Mouse (Mus musculus) forebrain, postnatal 0 days (tissue): ENCODE measurements around the gene Ak2. TPM values are rescaled to one million over a fixed set of nuclear protein-coding genes. Genes with fewer than 3 reads are reported as not detected.

Experiments
- ATAC-seq: fragments of 200-750 bp; cut with Nextera tagmentation; 2 replicates; pipeline ENCODE4 v1.8.0; 2017; ENCODE audit warnings: mild to moderate bottlenecking, moderate library complexity
- DNase-seq: peaks from one replicate; pipeline ENCODE4 v3.0.0-alpha.2; 2015
- H3K27ac ChIP-seq: fragments of 300-500 bp; sonication (generic); 2 replicates; pipeline ENCODE4 v1.5.1; 2014; ENCODE audit warnings: low read depth, mild to moderate bottlenecking, antibody characterized with exemption, low read length, moderate library complexity, mixed read lengths
- H3K27me3 ChIP-seq: fragments of 300-500 bp; sonication (generic); 2 replicates; pipeline ENCODE4 v1.6.1; 2014; ENCODE audit warnings: mild to moderate bottlenecking, low read length, mixed read lengths; ENCODE audit not compliant: insufficient read depth
- H3K36me3 ChIP-seq: fragments of 300-500 bp; sonication (generic); 2 replicates; pipeline ENCODE4 v1.6.1; 2014; ENCODE audit warnings: mild to moderate bottlenecking, moderate library complexity; ENCODE audit not compliant: insufficient read depth
- H3K4me1 ChIP-seq: fragments of 300-500 bp; sonication (generic); 2 replicates; pipeline ENCODE4 v1.6.1; 2014; ENCODE audit warnings: antibody characterized with exemption; ENCODE audit not compliant: insufficient read depth
- H3K4me2 ChIP-seq: fragments of 300-500 bp; sonication (generic); 2 replicates; pipeline ENCODE4 v1.6.1; 2014; ENCODE audit warnings: low read depth, mild to moderate bottlenecking, moderate library complexity
- H3K4me3 ChIP-seq: fragments of 300-500 bp; sonication (generic); 2 replicates; pipeline ENCODE4 v1.5.1; 2014; ENCODE audit warnings: low read depth, low read length, mixed read lengths
- H3K9ac ChIP-seq: fragments of 300-500 bp; sonication (generic); 2 replicates; pipeline ENCODE4 v1.6.1; 2014; ENCODE audit warnings: mild to moderate bottlenecking
- H3K9me3 ChIP-seq: fragments of 300-500 bp; sonication (generic); 2 replicates; pipeline ENCODE4 v1.6.1; 2016; ENCODE audit warnings: low read length
- CTCF ChIP-seq: sonication (generic); IDR thresholded peaks from 2 replicates; pipeline ENCODE4 v1.5.1; 2016; ENCODE audit warnings: antibody characterized with exemption, control low read depth, low read depth
- WGBS: fragments of 180-500 bp; shearing (Covaris S2); extraction: QIAGEN DNeasy Blood & Tissue Kit; methylation state at CpG from one replicate; pipeline ENCODE4 v1.1.7; 2014; 5-methylcytosine and 5-hydroxymethylcytosine counted together
- polyA plus RNA-seq: library from polyadenylated mRNA; unstranded; fragments of >200 nt; fragmentation: Nextera tagmentation; extraction: Ambion mirVana; gene quantifications from 2 replicates; pipeline ENCODE4 v1.2.1, GENCODE M21; 2015
- total RNA-seq: library from RNA; depleted of rRNA; stranded (reverse); fragments of >200 nt; gene quantifications from 2 replicates; pipeline ENCODE4 v1.2.3, GENCODE M21; 2014

The Ak2 gene
- total and polyA plus RNA-seq, 2 experiments from 2014 or later = 30.8 to 64.2 TPM

DNA sequence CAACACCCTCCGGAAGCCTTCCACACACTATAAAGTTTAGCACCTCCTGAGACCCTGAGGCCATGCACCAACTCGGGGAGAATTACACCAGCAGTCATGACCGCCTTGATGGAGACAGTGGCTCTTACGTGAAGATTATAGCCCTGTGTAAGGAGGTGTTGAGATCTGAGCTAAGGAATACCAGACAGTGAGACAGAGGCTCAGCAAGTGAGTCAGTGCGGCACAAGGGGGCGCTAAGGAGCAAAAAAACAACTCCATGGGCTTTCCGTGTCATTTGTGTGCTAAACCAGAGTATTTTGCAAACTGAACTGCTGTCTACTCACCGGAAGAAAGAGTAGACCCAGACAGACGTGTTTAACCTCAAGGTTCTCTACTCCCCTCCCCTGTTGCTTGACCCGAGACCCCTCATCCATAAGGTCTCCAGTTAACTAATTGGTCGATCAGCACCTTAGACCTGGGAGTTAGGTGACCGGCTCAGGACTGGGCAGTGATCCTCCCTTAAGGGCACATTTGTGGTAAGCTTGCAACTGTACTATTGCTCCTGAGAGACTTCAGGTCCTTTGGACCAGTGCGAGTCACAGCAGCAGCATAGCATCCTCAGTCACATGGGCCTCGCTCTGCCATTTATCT, 20.6 kb upstream of the Ak2 start:
- no peaks in the 10 kb centered on the region for H3K36me3 ChIP-seq
- H3K4me2 ChIP-seq = no peak overlapping the region
- ATAC-seq = peak; percentile 63
- TF ChIP-seq CTCF = peak; percentile 77
- H3K27ac ChIP-seq = no peak overlapping the region
- peak; percentile 84 for DNase-seq
- 0 out of 2 replicates have a peak, but pooled peaks cover 12% of the 10 kb centered on the region for H3K4me1 ChIP-seq
- 41% methylated on average over 14 of the region's 14 CpGs for WGBS
- no peak overlapping the region for H3K9ac ChIP-seq
- H3K27me3 ChIP-seq = no peaks in the 10 kb centered on the region
- no peaks in the 10 kb centered on the region for H3K9me3 ChIP-seq
- H3K4me3 ChIP-seq = no peak overlapping the region

DNA sequence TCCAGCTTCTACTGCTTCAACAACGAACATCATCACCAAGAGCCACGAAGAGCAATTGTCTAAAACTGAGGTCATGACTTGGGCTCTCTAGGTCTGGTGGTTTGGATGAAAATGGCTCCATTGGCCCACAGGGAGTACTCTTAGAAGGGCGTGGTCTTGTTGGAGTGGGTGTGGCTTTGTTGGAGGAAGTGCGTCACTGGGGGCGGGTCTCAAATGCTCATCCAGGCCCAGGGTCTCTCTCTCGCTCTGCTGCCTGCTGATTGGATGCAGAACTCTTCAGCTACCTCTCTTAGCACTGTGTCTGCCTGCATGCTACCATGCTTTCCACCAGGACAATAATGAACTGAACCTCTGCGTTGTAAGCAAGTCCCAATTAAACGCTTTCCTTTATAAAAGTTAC, 17.1 kb upstream of the Ak2 start:
- ATAC-seq = no peak
- no peak for TF ChIP-seq CTCF
- WGBS = 87% methylated on average over 8 of the region's 8 CpGs

GRCm38 (mm10) chr4:128976577-128976976, 15.2 kb upstream of the Ak2 start:
- Histone ChIP-seq H3K4me3 (no peak overlapping the region), H3K27ac (no peak overlapping the region), H3K27me3 (no peaks in the 10 kb centered on the region), H3K36me3 (no peaks in the 10 kb centered on the region), H3K4me1 (no peaks in the 10 kb centered on the region), H3K9ac (no peak overlapping the region), H3K4me2 (no peak overlapping the region), H3K9me3 (no peaks in the 10 kb centered on the region)
- no peak for DNase-seq
- 94% methylated on average over 4 of the region's 4 CpGs for WGBS
- ATAC-seq = no peak
- no peak for TF ChIP-seq CTCF

More for the DNA sequence above, 17.1 kb upstream of the Ak2 start:
- Histone ChIP-seq H3K4me1 (no peaks in the 10 kb centered on the region), H3K4me2 (no peak overlapping the region), H3K36me3 (no peaks in the 10 kb centered on the region), H3K27ac (no peak overlapping the region), H3K4me3 (no peak overlapping the region), H3K9ac (no peak overlapping the region), H3K27me3 (no peaks in the 10 kb centered on the region), H3K9me3 (no peaks in the 10 kb centered on the region)
- no peak for DNase-seq

DNA sequence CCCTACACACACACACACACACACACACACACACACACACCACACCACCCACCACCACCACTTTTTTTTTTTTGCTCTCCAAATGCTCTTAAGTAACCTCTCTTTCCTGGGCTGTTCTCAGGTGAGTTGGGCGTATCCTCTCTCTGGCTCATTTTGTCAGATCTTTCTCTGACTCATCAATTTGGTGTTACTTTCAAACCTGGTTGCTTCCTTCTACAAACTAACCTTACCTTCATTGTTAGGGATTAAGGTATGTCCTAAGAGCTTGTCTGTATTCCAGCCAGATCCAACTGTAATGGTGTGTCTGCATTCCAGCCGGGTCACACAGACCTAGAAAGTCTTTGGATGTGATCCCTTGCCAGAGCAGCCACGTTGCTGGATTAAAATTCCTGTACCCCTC, 14.5 kb upstream of the Ak2 start:
- WGBS = 64% methylated on average over 3 of the region's 3 CpGs
- H3K27me3 ChIP-seq = no peaks in the 10 kb centered on the region
- no peaks in the 10 kb centered on the region for H3K9me3 ChIP-seq
- H3K4me2 ChIP-seq = no peak overlapping the region
- H3K36me3 ChIP-seq = no peaks in the 10 kb centered on the region
- no peak for DNase-seq
- TF ChIP-seq CTCF = no peak
- no peak overlapping the region for H3K4me3 ChIP-seq
- H3K4me1 ChIP-seq = no peaks in the 10 kb centered on the region
- no peak overlapping the region for H3K9ac ChIP-seq
- ATAC-seq = no peak
- no peak overlapping the region for H3K27ac ChIP-seq

DNA sequence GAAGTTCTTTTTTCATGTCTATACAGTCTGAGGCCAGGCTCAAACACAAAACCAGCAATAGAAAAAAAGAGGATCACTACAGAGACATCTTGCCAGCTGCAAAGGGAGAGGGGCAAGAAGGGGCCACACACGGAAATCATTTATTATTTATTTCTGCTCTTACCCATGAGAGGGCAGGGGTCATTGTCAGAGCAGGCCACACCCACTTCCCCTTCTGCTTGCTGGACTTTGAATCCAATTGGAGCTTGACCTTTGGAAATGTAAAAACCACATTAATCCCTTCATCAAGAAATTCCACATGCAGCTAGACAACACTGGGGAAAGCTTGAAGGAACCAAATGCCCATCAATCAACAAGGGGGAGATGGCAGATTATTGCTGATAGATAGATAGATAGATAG, 13.1 kb upstream of the Ak2 start:
- DNase-seq (no peak), ATAC-seq (no peak)
- H3K36me3 ChIP-seq = no peaks in the 10 kb centered on the region
- H3K9ac ChIP-seq = no peak overlapping the region
- no peaks in the 10 kb centered on the region for H3K4me1 ChIP-seq
- no peaks in the 10 kb centered on the region for H3K9me3 ChIP-seq
- no peak overlapping the region for H3K4me3 ChIP-seq
- WGBS = 57% methylated on average over 1 of the region's 1 CpGs
- H3K4me2 ChIP-seq = no peak overlapping the region
- no peaks in the 10 kb centered on the region for H3K27me3 ChIP-seq
- H3K27ac ChIP-seq = no peak overlapping the region
- no peak for TF ChIP-seq CTCF

DNA sequence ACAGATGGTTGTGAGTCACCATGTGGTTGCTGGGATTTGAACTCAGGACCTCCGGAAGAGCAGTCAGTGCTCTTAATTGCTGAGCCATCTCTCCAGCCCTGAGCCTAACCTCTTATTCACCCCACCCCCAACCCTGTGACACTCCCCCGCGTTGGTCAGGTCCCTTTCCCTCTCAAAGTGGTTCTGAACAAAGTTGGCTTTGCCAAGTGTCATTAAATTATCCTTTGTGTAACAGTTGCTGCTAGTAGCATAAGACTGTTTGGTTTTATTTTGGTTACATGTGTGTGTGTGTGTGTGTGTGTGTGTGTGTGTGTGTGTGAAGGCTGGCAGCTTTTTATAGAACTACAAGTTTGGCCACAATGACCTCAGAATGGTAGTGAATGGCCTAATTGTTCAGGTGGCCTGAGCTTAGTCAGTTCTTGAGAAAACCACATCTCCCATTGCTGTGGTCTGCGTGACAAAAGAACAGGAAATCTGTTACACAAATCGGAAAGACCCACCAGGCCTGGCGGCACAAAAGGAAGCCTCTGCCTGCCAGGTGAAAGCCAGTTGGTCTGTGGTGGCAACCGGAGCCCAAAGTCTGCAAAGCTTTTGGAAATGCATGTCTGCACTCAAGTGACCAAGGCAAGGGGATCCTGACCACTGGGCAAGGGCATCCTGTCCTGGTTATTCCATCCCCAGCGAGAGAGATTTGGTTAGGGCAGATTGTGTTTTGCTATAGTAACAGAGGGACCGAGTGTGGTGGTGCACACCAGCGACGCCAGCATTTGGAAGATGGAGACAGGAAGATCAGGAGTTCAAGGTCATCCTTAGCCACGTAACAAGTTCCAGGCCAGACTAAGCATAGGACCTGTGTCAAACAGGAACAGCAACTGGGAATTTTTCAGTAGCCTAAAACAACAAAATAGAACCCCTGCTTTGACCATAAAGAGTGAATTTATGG, 10.6 kb upstream of the Ak2 start:
- Histone ChIP-seq H3K4me2 (no peak overlapping the region), H3K4me3 (no peak overlapping the region), H3K9ac (no peak overlapping the region), H3K4me1 (no peaks in the 10 kb centered on the region), H3K27me3 (no peaks in the 10 kb centered on the region), H3K27ac (no peak overlapping the region), H3K36me3 (no peaks in the 10 kb centered on the region), H3K9me3 (no peaks in the 10 kb centered on the region)
- no peak for DNase-seq
- ATAC-seq = no peak
- WGBS = 74% methylated on average over 12 of the region's 12 CpGs
- no peak for TF ChIP-seq CTCF

- no peaks in the 10 kb centered on the region for H3K36me3 ChIP-seq
- no peaks in the 10 kb centered on the region for H3K4me1 ChIP-seq
- H3K27me3 ChIP-seq = no peaks in the 10 kb centered on the region
- no peaks in the 10 kb centered on the region for H3K9me3 ChIP-seq
- H3K27ac ChIP-seq = no peak overlapping the region
- H3K4me3 ChIP-seq = no peak overlapping the region
- no peak overlapping the region for H3K9ac ChIP-seq
- no peak for ATAC-seq
- no peak for DNase-seq
- H3K4me2 ChIP-seq = no peak overlapping the region
- 76% methylated on average over 11 of the region's 11 CpGs for WGBS
- TF ChIP-seq CTCF = no peak
These were observed 10.0 kb upstream of the Ak2 start for GRCm38 (mm10) chr4:128981833-128982180.
